Mouse (Mus musculus) hindbrain, postnatal 0 days (tissue): ENCODE data around the gene Ssb. TPM values are rescaled to one million over a fixed set of nuclear protein-coding genes. Genes with fewer than 3 reads are reported as not detected.

ENCODE experiments used
- ATAC-seq: fragments of 200-750 bp; cut with Nextera tagmentation; 2 replicates; pipeline ENCODE4 v1.8.0; 2017; ENCODE audit warnings: mild to moderate bottlenecking, moderate TSS enrichment, moderate library complexity
- DNase-seq: peaks from one replicate; pipeline ENCODE4 v3.0.0-alpha.2; 2015; ENCODE audit warnings: low spot score
- H3K27ac ChIP-seq: fragments of 300-500 bp; sonication (generic); 2 replicates; pipeline ENCODE4 v1.5.1; 2014; ENCODE audit warnings: mild to moderate bottlenecking
- H3K27me3 ChIP-seq: fragments of 300-500 bp; sonication (generic); 2 replicates; pipeline ENCODE4 v1.6.1; 2014; ENCODE audit warnings: low read length, mixed read lengths; ENCODE audit not compliant: insufficient read depth
- H3K36me3 ChIP-seq: fragments of 300-500 bp; sonication (generic); 2 replicates; pipeline ENCODE4 v1.6.1; 2014; ENCODE audit warnings: low read length, mixed read lengths; ENCODE audit not compliant: insufficient read depth
- H3K4me1 ChIP-seq: fragments of 300-500 bp; sonication (generic); 2 replicates; pipeline ENCODE4 v1.6.1; 2014; ENCODE audit warnings: antibody characterized with exemption, low read length, mixed read lengths; ENCODE audit not compliant: insufficient read depth
- H3K4me2 ChIP-seq: fragments of 300-500 bp; sonication (generic); 2 replicates; pipeline ENCODE4 v1.6.1; 2014; ENCODE audit warnings: low read depth, mild to moderate bottlenecking, low read length, moderate library complexity, mixed read lengths
- H3K4me3 ChIP-seq: fragments of 300-500 bp; sonication (generic); 2 replicates; pipeline ENCODE4 v1.5.1; 2014; ENCODE audit warnings: low read length
- H3K9ac ChIP-seq: fragments of 300-500 bp; sonication (generic); replicated peaks from 2 replicates; pipeline ENCODE4 v1.6.1; 2014; ENCODE audit warnings: mild to moderate bottlenecking, low read length, moderate library complexity, mixed read lengths
- H3K9me3 ChIP-seq: fragments of 300-500 bp; sonication (generic); 2 replicates; pipeline ENCODE4 v1.6.1; 2016; ENCODE audit warnings: low read length, mixed read lengths
- CTCF ChIP-seq: IDR thresholded peaks from 2 replicates; pipeline ENCODE4 v1.5.1; 2016; ENCODE audit warnings: antibody characterized with exemption, control low read depth, low read depth
- WGBS: fragments of 180-500 bp; shearing (Covaris S2); extraction: QIAGEN DNeasy Blood & Tissue Kit; methylation state at CpG from one replicate; pipeline ENCODE4 v1.1.7; 2014; 5-methylcytosine and 5-hydroxymethylcytosine counted together
- polyA plus RNA-seq: library from polyadenylated mRNA; unstranded; fragments of >200 nt; fragmentation: Nextera tagmentation; extraction: Ambion mirVana; gene quantifications from 2 replicates; pipeline ENCODE4 v1.2.1, GENCODE M21; 2015
- total RNA-seq: library from RNA; depleted of rRNA; stranded (reverse); fragments of >200 nt; gene quantifications from 2 replicates; pipeline ENCODE4 v1.2.3, GENCODE M21; 2014

Ssb gene
- total and polyA plus RNA-seq, 2 experiments from 2014 or later, result 32.2 to 288 TPM

- Histone ChIP-seq H3K9ac (peak overlapping the region; percentile 36; the same call in 1 of the 2 replicates), H3K4me3 (peak overlapping the region; percentile 100), H3K27me3 (no peaks in the 10 kb centered on the region), H3K36me3 (no peaks in the 10 kb centered on the region), H3K9me3 (no peaks in the 10 kb centered on the region), H3K27ac (peak overlapping the region; percentile 94), H3K4me1 (no peaks in the 10 kb centered on the region), H3K4me2 (peak overlapping the region; percentile 88)
- no peak for DNase-seq
- ATAC-seq, result peak; percentile 55
- WGBS, result 8% methylated on average over 13 of the region's 13 CpGs
- TF ChIP-seq CTCF, result no peak
Observed at GRCm38 (mm10) chr2:69860972-69861452, 350 bp upstream of the Ssb start.

- no peaks in the 10 kb centered on the region for H3K36me3 ChIP-seq
- H3K27me3 ChIP-seq, result no peaks in the 10 kb centered on the region
- 2% methylated on average over 13 of the region's 13 CpGs for WGBS
- peak overlapping the region; percentile 88 for H3K4me2 ChIP-seq
- DNase-seq (no peak), ATAC-seq (no peak)
- TF ChIP-seq CTCF, result no peak
- H3K9me3 ChIP-seq, result no peaks in the 10 kb centered on the region
- peak overlapping the region; percentile 100 for H3K4me3 ChIP-seq
- no peaks in the 10 kb centered on the region for H3K4me1 ChIP-seq
- H3K27ac ChIP-seq, result peak overlapping the region; percentile 94
- peak overlapping the region; percentile 98 for H3K9ac ChIP-seq
Observed at GRCm38 (mm10) chr2:69862117-69862657, 825 bp downstream of the Ssb start.

- 72% methylated on average over 2 of the region's 2 CpGs for WGBS
- ATAC-seq (no peak), DNase-seq (no peak)
- Histone ChIP-seq H3K4me2 (no peak overlapping the region; the same call in 1 of the 2 replicates), H3K27ac (no peak overlapping the region), H3K9ac (no peak overlapping the region), H3K9me3 (no peaks in the 10 kb centered on the region), H3K27me3 (no peaks in the 10 kb centered on the region), H3K4me3 (no peak overlapping the region), H3K4me1 (no peaks in the 10 kb centered on the region), H3K36me3 (no peaks in the 10 kb centered on the region)
- no peak; the same call in 1 of the 2 replicates for TF ChIP-seq CTCF
Observed at GRCm38 (mm10) chr2:69883990-69884391, 22.6 kb downstream of the Ssb start.

- H3K9me3 ChIP-seq, result no peaks in the 10 kb centered on the region
- peak overlapping the region; percentile 70; the same call in 1 of the 2 replicates for H3K9ac ChIP-seq
- no peaks in the 10 kb centered on the region for H3K27me3 ChIP-seq
- peak overlapping the region; percentile 83 for H3K4me2 ChIP-seq
- H3K4me1 ChIP-seq, result no peaks in the 10 kb centered on the region
- DNase-seq (no peak), ATAC-seq (no peak)
- H3K27ac ChIP-seq, result no peak overlapping the region
- H3K4me3 ChIP-seq, result peak overlapping the region; percentile 63
- 60% methylated on average over 6 of the region's 6 CpGs for WGBS
- no peak for TF ChIP-seq CTCF
- no peaks in the 10 kb centered on the region for H3K36me3 ChIP-seq
Observed at GRCm38 (mm10) chr2:69884581-69884980, 23.2 kb downstream of the Ssb start.

GRCm38 (mm10) chr2:69885050-69885449 lies 23.7 kb downstream of the Ssb start:
- Histone ChIP-seq H3K9me3 (no peaks in the 10 kb centered on the region), H3K36me3 (no peaks in the 10 kb centered on the region), H3K4me3 (peak overlapping the region; percentile 63), H3K9ac (peak overlapping the region; percentile 70), H3K27me3 (no peaks in the 10 kb centered on the region), H3K4me1 (no peaks in the 10 kb centered on the region), H3K27ac (peak overlapping the region; percentile 78), H3K4me2 (peak overlapping the region; percentile 83)
- TF ChIP-seq CTCF, result no peak
- DNase-seq (no peak), ATAC-seq (peak; percentile 53)
- 10% methylated on average over 12 of the region's 12 CpGs for WGBS

GRCm38 (mm10) chr2:69885451-69886305 lies 24.3 kb downstream of the Ssb start, which contains the start of gene Mettl5:
Gene Mettl5 (minus strand): TSS chr2:69885615.
- peak; percentile 99 for ATAC-seq

More at GRCm38 (mm10) chr2:69885451-69886305, 24.3 kb downstream of the Ssb start, which contains the start of gene Mettl5:
- DNase-seq, result peak; percentile 92
- peak within 1 kb of the TSS; percentile 63 for H3K4me3 ChIP-seq
- H3K4me1 ChIP-seq, result no peaks in the 10 kb centered on the region
- H3K27me3 ChIP-seq, result no peaks in the 10 kb centered on the region
- peak within 1 kb of the TSS; percentile 83 for H3K4me2 ChIP-seq
- peak within 1 kb of the TSS; percentile 78 for H3K27ac ChIP-seq
- 1% methylated on average over 45 of the region's 45 CpGs for WGBS
- peak within 1 kb of the TSS; percentile 70 for H3K9ac ChIP-seq
- no peaks in the 10 kb centered on the region for H3K36me3 ChIP-seq
- no peaks in the 10 kb centered on the region for H3K9me3 ChIP-seq
- TF ChIP-seq CTCF, result peak; percentile 72
